Mouse (Mus musculus): ENCODE measurements around the gene Nrip3.

The Nrip3 gene

DNA sequence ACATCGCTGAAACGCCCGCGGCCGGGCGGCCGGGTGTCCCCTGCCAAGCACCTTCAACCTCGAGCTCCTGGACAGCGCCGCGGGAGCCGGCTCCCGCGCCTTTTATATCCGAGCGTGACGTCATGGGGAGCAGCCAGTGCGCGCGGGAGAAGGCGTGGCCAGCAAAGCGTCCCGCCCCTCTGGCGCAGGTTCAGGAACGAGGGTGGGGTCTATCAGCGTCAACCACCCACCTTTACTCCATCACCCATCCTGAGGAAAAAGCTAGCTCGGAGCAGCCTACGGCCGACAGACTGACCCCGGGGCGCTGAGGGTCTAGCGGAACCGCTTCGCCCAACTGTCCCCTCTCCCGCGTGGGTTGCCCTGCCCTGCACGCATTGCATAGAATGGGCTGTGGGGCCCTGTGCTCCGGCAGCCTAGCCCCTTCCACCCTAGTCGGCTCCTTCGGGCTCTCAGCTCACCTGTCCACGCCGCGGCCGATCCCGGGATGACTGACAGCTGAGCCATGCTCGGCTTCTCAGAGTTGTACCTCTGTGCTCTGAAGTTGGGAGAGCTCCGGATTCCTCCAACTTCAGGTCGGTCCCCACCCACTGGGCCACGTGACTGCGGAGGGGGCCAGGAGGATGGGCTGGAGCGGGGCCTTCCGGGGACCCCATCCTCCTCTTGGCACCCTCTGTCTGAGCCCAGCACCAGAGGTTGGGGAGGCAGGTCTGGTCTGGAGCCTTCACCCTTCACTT, at the start of gene Nrip3:
Nrip3 (minus strand) TSS at position 556 of the 734 bp plus-strand sequence.
- peak; percentile 53 for DNase-seq

DNA sequence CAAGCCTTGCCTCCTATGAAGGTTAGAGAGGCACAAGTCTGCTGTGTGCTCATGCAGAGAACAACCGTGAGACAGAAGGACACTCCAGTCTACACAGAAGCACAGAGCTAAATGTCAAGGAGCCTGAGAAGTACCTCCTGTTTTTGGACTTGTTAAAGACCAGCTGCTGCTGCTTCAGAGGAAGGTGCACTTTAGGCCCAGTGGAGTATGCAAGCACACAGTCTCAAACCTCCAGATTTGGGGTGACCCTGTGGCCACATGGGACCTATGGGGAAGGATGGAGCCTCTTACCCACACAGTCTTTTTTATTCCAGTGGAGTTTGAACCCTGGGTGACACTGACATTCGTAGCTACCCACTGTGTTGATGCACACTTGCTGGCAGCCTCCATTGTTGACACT, 49.6 kb upstream of the Nrip3 start:
- DNase-seq, result no peak

DNA sequence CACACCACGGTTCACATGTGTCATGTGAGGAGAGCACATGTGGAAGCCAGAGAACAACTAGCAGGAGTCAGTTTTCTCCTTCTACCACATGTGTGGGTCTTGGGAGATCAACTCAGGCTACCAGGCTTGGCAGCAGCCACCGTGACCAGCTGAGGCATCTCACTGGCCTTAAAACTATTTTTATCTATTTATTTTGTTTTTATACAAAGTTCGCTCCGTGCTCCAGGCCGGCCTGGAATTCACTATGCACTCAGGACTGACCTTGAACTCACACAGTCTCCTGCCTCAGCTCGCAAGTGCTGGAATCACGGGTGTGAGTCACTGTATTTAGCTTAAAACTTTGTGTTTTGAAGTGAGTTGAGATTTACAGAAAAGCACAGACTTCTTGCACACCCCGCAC, 45.1 kb upstream of the Nrip3 start:
- peak; percentile 8 for DNase-seq

DNA sequence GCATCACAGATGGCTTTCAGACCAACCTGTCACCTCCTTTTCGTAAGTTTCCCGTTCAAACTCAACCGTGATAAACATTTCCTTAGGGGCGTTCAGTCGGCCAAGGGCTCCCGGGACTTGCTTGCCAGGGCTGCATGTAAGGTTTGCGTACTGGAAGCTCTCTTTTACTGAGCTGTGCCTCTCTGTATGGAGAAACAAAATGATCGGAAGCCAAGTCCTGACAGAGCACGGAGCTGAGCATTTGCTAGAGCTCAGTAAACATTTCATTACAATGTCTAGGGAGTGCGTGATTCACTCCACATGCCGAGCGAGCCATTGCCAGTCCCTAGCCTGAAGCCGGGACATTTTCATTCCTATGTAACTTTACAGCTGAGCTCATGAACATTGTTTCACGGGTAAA, 43.5 kb upstream of the Nrip3 start:
- DNase-seq, result no peak

- DNase-seq, result no peak
Observed at GRCm38 (mm10) chr7:109818600-109818999, 36.8 kb upstream of the Nrip3 start.

GRCm38 (mm10) chr7:109817954-109818353, 36.1 kb upstream of the Nrip3 start:
- no peak for DNase-seq

DNA sequence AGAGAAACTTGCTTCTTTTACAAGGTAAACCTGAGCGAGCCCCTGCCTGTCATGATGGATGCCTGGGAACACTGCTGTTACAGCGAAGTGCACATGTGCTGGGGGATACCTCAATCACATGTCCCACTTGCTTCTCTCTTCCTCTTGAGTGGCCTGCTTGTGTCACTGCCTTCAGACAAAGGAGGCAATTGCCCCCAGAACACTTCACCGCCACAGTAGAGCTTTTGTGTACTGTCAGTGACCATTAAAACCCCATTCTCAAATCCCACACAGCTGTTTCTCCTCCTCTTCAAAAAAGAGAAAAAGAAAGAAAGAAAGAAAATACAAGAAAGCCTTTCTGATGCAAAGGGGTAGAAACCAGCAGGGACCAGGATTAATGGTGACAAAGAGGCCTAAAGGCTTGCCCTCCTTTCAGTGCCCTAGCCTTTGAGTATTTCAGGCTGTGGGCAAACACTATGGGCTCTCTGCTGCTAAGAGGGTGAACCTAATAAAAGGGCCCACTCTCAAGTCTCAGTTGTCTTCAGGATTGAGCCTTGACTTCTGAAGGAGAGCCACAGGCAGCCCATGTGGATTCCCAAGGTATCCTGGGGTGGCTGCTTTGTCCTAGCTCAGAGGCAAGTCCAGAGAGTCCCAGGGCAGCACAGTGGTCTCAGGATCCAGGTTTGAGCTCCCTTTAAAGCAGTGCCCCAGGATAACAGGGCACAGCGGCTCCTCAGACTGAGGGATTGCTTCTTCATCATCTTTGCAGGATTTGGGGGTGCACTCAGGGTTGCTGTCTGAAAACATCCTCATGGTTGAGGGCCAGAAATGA, 31.7 kb upstream of the Nrip3 start:
- no peak for DNase-seq

GRCm38 (mm10) chr7:109807616-109808485, 26.0 kb upstream of the Nrip3 start:
- no peak for DNase-seq

GRCm38 (mm10) chr7:109804843-109805242, 23.0 kb upstream of the Nrip3 start:
- DNase-seq, result peak; percentile 36

- DNase-seq, result no peak
Observed at GRCm38 (mm10) chr7:109804355-109804754, 22.5 kb upstream of the Nrip3 start.

- no peak for DNase-seq
Observed at GRCm38 (mm10) chr7:109803516-109803915, 21.7 kb upstream of the Nrip3 start.

- DNase-seq, result no peak
Observed at GRCm38 (mm10) chr7:109800626-109801025, 18.8 kb upstream of the Nrip3 start.

GRCm38 (mm10) chr7:109799168-109799567, 17.3 kb upstream of the Nrip3 start:
- DNase-seq, result peak; percentile 25

DNA sequence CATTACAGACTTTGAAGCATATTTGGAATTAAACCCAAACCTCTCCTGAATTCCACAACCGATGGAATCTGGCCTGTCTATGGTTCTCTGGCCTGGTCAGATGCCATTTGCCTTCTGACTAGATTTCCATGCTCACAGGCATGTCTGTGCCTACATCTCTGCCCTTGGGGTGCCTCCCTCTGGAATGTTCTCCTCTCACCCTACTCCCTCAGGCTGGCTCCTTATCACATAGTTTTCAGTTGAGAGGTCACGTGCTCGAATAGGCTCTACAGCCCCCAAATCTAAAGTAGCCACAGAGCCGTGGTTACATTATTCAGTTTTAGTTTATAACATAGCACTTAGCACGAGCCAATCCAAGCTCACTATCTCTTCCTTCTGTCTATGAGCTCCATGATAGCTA, 13.7 kb upstream of the Nrip3 start:
- DNase-seq, result no peak

DNA sequence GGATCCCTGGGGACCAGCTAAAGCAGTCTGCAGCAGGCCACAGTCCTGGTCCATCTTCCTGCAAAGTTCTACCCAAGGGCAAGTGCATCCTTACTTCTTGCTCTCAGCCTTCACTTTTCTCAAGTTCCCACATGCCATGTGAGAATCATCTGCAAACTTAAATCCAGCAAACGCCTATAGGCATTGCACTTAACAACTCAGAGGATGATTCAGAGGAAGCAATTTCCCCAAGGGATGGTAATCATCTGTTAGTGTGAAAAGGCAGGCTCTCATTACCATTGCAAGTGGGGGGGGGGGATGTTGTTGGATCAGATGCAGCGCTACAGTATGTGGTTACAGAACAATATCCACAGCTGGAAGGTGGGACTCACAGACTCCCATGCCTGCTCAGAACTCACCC, 12.7 kb upstream of the Nrip3 start:
- no peak for DNase-seq

DNA sequence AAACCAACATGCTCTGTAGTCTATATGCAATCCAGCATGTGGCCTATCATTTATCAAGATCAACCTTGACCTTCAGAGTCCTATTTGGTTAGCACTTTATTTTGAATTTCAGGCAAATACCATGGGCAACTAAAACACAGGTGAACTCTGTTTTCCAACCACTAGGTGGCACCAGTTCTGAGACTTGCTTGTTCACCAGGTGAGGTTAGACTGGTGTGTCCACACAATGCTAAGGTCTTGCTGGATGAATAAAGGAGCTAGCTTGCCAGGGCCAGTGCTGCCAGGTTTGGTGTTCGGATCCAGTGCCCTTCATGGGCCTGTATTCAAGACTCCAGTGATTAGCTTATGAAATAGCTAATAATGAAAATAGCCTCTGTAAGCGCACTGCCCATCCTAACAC, 10.9 kb upstream of the Nrip3 start:
- DNase-seq, result peak; percentile 75

DNA sequence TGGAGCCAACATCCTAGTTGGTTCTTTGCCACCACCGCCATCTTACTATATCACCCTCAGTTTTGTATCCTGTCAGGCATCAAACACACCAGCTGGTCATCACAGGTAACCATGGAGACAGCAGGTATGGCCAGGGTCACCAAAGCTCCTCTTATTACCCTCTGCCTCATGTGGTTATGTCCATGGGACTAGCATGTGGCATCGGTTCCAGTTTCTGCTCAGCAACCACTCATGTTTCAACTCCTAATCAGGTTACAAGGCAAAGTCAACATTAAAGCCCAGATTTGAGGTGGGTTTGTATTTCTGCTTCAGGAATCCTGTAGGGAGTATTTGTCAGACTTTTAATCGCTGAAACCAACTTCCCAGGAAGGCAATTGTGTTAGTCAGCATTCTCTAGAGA, 9.0 kb upstream of the Nrip3 start:
- no peak for DNase-seq

DNA sequence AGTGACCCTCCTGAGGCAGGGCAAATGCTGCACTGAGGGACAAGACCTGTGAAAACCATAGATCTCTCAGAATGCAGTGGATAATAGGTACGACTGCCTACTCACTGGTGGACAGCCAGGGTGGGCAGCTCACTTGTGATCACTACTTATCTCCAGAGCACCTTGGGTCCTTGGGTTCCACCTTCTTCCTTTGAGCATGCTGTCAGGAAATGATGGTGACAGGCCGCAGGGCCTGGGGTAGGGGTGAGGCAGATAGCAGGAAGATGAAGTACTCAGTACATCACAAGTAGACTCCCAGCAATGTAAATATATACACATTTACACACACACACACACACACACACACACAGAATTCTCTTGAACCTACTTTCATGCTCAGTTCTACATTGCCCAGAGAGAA, 6.0 kb upstream of the Nrip3 start:
- DNase-seq, result no peak

- no peak for DNase-seq
Observed at GRCm38 (mm10) chr7:109783281-109783680, 1.5 kb upstream of the Nrip3 start.

DNA sequence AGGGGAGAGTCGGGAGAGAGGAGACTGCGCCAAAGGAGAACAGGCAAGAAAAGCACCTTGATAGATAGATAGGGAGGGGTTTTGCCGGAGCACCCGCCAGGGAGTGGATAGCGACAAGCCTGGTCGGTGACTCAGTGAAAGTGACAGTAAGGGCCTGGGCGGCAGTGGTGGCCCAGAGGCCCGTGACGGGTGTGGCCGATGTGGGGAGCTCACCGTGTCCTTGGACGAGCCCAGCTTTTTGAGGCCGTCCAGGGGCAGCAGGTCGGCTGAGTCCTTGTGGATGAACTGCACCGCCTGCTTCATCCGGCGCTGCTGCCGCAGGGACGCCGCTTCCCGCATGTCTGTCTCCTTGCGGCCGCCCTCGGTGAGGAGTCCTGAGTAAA, 747 bp downstream of the Nrip3 start:
- DNase-seq, result no peak

GRCm38 (mm10) chr7:109772251-109772650, 9.6 kb downstream of the Nrip3 start:
- no peak for DNase-seq

- DNase-seq, result no peak
Observed at GRCm38 (mm10) chr7:109768699-109769383, 13.0 kb downstream of the Nrip3 start.

Data from kidney, adult 9 months (tissue).